Mouse (Mus musculus): ENCODE measurements around the gene Mgat3. TPM values are rescaled to one million over a fixed set of nuclear protein-coding genes. Genes with fewer than 3 reads are reported as not detected.

Mgat3 gene
- total and polyA plus RNA-seq, 2 experiments = 0.09 to 0.16 TPM

DNA sequence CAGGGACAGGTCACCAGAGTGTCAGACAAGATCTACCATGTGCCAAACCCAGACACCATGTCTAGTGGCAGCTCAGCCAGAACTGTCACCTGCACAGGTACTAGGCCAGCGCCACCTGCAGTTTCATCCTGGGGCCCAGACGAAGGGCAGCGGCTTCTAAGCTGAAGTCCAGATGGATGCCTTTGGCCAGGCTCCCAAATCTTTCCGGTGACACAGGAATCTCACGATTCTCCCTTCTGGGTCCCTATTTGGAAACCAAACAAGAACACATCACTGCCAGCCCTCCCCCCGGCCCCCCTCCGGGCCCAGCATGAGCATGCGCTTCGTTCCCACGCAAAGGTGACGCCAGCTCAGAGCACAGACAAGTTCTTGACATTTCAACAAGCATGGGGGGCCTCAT, 10.2 kb upstream of the Mgat3 start:
- H3K9ac ChIP-seq (ENCODE audit: low read depth, low read length) = no peak overlapping the region
- H3K79me2 ChIP-seq (ENCODE audit: control insufficient read depth, insufficient read depth, low read length) = no peaks in the 10 kb centered on the region
- 0 out of 2 replicates have a peak, but pooled peaks cover 3% of the 10 kb centered on the region for H3K4me1 ChIP-seq (ENCODE audit: control insufficient read depth, insufficient read depth, low read length)
- H3K4me3 ChIP-seq (ENCODE audit: insufficient read depth, low read depth, low read length) = no peak overlapping the region
- TF ChIP-seq POLR2A (IDR thresholded peaks at IDR 0.05; ENCODE audit: extremely low read depth, insufficient read depth, low read length) (no peak), CTCF (IDR thresholded peaks at IDR 0.05; ENCODE audit: low read depth, low read length) (no peak)
- no peaks in the 10 kb centered on the region; the same call in 1 of the 2 replicates for H3K36me3 ChIP-seq (ENCODE audit: control insufficient read depth, insufficient read depth, low read length)
- H3K27me3 ChIP-seq (ENCODE audit: control insufficient read depth, insufficient read depth, low read length) = no peaks in the 10 kb centered on the region
- no peak for DNase-seq (ENCODE audit: extremely low read depth, low read depth, low spot score)
- WGBS = 89% methylated on average over 11 of the region's 11 CpGs
- no peak overlapping the region for H3K27ac ChIP-seq (replicated peaks; ENCODE audit: insufficient read depth, low read depth, low read length)

DNA sequence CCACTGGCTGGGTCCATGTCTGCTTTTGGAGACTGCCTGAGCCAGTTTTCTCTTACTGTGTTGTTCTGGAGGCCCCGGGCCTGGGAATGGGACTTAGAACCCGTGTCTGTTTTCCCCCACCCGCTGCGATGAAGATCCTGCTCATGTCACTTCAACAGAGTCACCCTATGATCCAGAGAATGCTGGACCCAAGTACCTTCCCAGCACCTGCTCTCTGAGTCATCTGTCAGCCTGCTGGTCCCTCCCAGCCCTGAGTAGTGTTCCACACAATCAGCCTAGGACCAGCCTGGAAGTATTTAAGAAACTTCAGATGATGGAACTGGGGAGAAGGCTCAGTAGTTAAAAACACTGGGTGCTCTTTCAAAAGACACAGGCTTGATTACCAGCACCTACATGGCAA, 9.8 kb upstream of the Mgat3 start:
- Histone ChIP-seq H3K27ac (replicated peaks; ENCODE audit: insufficient read depth, low read depth, low read length) (no peak overlapping the region), H3K4me1 (ENCODE audit: control insufficient read depth, insufficient read depth, low read length) (0 out of 2 replicates have a peak, but pooled peaks cover 3% of the 10 kb centered on the region), H3K36me3 (ENCODE audit: control insufficient read depth, insufficient read depth, low read length) (no peaks in the 10 kb centered on the region; the same call in 1 of the 2 replicates), H3K79me2 (ENCODE audit: control insufficient read depth, insufficient read depth, low read length) (no peaks in the 10 kb centered on the region), H3K9ac (ENCODE audit: low read depth, low read length) (no peak overlapping the region), H3K27me3 (ENCODE audit: control insufficient read depth, insufficient read depth, low read length) (no peaks in the 10 kb centered on the region), H3K4me3 (ENCODE audit: insufficient read depth, low read depth, low read length) (no peak overlapping the region)
- DNase-seq (ENCODE audit: extremely low read depth, low read depth, low spot score) = no peak
- WGBS = 88% methylated on average over 4 of the region's 4 CpGs
- no peak for TF ChIP-seq CTCF (IDR thresholded peaks at IDR 0.05; ENCODE audit: low read depth, low read length)
- no peak for TF ChIP-seq POLR2A (IDR thresholded peaks at IDR 0.05; ENCODE audit: extremely low read depth, insufficient read depth, low read length)

DNA sequence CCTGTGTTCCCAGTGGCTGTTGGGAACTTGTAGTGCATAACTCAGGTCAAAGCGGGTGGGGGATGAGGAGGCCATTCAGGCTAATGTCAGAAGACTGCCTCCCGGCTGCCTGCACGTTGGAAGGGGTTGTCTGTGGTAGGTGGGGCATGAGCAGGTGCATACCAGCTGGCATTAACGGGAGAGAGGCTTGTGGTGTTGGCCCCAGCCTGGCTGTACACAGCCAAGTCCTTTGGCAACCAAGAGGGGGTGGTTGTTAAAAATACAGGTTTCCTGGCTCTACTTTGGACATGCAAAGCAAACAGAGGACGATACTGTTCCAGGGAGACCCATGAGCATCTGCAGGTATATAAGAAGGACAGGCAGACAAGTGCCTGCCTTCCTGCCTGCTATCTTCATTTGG, 8.1 kb upstream of the Mgat3 start:
- DNase-seq (ENCODE audit: extremely low read depth, low read depth, low spot score) = no peak
- Histone ChIP-seq H3K4me1 (ENCODE audit: control insufficient read depth, insufficient read depth, low read length) (no peaks in the 10 kb centered on the region), H3K36me3 (ENCODE audit: control insufficient read depth, insufficient read depth, low read length) (no peaks in the 10 kb centered on the region; the same call in 1 of the 2 replicates), H3K27ac (replicated peaks; ENCODE audit: insufficient read depth, low read depth, low read length) (no peak overlapping the region), H3K27me3 (ENCODE audit: control insufficient read depth, insufficient read depth, low read length) (no peaks in the 10 kb centered on the region), H3K4me3 (ENCODE audit: insufficient read depth, low read depth, low read length) (no peak overlapping the region), H3K9ac (ENCODE audit: low read depth, low read length) (no peak overlapping the region), H3K79me2 (ENCODE audit: control insufficient read depth, insufficient read depth, low read length) (no peaks in the 10 kb centered on the region)
- TF ChIP-seq POLR2A (IDR thresholded peaks at IDR 0.05; ENCODE audit: extremely low read depth, insufficient read depth, low read length) (no peak), CTCF (IDR thresholded peaks at IDR 0.05; ENCODE audit: low read depth, low read length) (no peak)
- 33% methylated on average over 5 of the region's 5 CpGs for WGBS

DNA sequence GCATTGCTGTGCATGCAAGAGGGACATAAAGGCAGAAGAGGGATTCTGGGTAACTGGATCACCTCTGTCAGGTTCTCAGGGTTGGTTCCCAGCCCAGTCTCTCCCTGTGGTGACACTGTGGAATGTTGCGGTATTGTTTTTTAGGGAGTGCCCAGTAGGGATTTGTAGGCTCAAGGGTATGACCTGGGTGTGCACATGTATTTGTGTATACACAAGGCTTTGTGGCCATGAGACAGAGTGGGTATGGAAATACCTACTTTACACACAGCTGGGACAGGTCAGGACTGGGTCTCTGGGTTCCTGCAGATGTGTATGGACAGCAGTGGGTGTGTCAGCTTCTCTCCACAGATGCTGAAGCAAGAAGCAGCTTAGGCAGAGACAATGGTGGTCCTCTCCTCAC, 4.0 kb upstream of the Mgat3 start:
- Histone ChIP-seq H3K4me1 (ENCODE audit: control insufficient read depth, insufficient read depth, low read length) (no peaks in the 10 kb centered on the region), H3K27me3 (ENCODE audit: control insufficient read depth, insufficient read depth, low read length) (peaks cover 8% of the 10 kb centered on the region), H3K9ac (ENCODE audit: low read depth, low read length) (no peak overlapping the region), H3K36me3 (ENCODE audit: control insufficient read depth, insufficient read depth, low read length) (no peaks in the 10 kb centered on the region), H3K79me2 (ENCODE audit: control insufficient read depth, insufficient read depth, low read length) (no peaks in the 10 kb centered on the region), H3K4me3 (ENCODE audit: insufficient read depth, low read depth, low read length) (no peak overlapping the region), H3K27ac (replicated peaks; ENCODE audit: insufficient read depth, low read depth, low read length) (no peak overlapping the region)
- no peak for TF ChIP-seq CTCF (IDR thresholded peaks at IDR 0.05; ENCODE audit: low read depth, low read length)
- no peak for TF ChIP-seq POLR2A (IDR thresholded peaks at IDR 0.05; ENCODE audit: extremely low read depth, insufficient read depth, low read length)
- WGBS = 96% methylated on average over 1 of the region's 1 CpGs
- DNase-seq (ENCODE audit: extremely low read depth, low read depth, low spot score) = no peak

DNA sequence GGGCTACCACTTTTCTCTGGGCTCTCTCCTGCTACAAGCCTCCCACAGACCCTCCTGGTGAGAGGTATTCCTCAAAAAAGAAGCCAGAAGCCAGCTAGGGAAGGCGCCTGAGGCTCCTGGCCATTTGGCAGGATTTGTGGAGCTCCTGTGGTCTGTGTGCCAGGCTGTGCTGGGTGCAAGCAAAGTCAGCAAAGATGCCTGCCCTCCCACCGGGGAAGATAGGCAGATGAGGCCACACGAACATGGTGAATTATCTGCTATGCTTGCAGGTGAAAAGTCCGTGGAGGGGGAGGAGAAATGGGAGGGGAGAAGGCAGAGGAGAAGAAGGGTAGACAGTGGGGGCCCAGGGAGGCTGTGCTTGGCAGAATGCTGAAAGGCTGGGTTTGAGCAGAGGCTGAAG, 3.2 kb upstream of the Mgat3 start:
- Histone ChIP-seq H3K4me3 (ENCODE audit: insufficient read depth, low read depth, low read length) (no peak overlapping the region), H3K4me1 (ENCODE audit: control insufficient read depth, insufficient read depth, low read length) (no peaks in the 10 kb centered on the region), H3K27me3 (ENCODE audit: control insufficient read depth, insufficient read depth, low read length) (peaks cover 8% of the 10 kb centered on the region), H3K9ac (ENCODE audit: low read depth, low read length) (no peak overlapping the region), H3K36me3 (ENCODE audit: control insufficient read depth, insufficient read depth, low read length) (no peaks in the 10 kb centered on the region), H3K79me2 (ENCODE audit: control insufficient read depth, insufficient read depth, low read length) (no peaks in the 10 kb centered on the region), H3K27ac (replicated peaks; ENCODE audit: insufficient read depth, low read depth, low read length) (no peak overlapping the region)
- DNase-seq (ENCODE audit: extremely low read depth, low read depth, low spot score) = no peak
- no peak for TF ChIP-seq CTCF (IDR thresholded peaks at IDR 0.05; ENCODE audit: low read depth, low read length)
- no peak for TF ChIP-seq POLR2A (IDR thresholded peaks at IDR 0.05; ENCODE audit: extremely low read depth, insufficient read depth, low read length)
- 56% methylated on average over 4 of the region's 4 CpGs for WGBS

DNA sequence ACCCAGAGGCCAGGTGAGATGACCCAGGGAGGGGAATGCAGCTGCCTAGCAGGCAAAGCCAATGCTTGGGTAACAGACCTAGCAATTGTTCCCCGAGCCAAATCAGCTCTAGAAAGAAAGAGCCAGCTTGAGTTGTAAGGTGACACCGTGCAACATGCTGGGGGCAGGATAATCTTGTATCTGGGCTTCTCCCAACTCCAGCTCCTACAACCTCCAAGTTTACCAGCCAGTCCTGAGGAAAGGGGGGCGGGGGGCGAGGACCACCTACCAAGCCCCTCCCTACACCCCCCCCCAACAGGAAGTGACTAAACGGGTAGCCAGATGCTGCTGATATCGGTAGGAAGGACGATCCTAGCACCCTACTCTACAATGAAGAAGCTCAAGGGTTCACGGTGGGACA, 2.2 kb upstream of the Mgat3 start:
- DNase-seq (ENCODE audit: extremely low read depth, low read depth, low spot score) = no peak
- Histone ChIP-seq H3K27me3 (ENCODE audit: control insufficient read depth, insufficient read depth, low read length) (peaks cover 8% of the 10 kb centered on the region), H3K36me3 (ENCODE audit: control insufficient read depth, insufficient read depth, low read length) (no peaks in the 10 kb centered on the region), H3K79me2 (ENCODE audit: control insufficient read depth, insufficient read depth, low read length) (no peaks in the 10 kb centered on the region), H3K27ac (replicated peaks; ENCODE audit: insufficient read depth, low read depth, low read length) (no peak overlapping the region), H3K4me1 (ENCODE audit: control insufficient read depth, insufficient read depth, low read length) (no peaks in the 10 kb centered on the region), H3K9ac (ENCODE audit: low read depth, low read length) (no peak overlapping the region), H3K4me3 (ENCODE audit: insufficient read depth, low read depth, low read length) (no peak overlapping the region)
- TF ChIP-seq CTCF (IDR thresholded peaks at IDR 0.05; ENCODE audit: low read depth, low read length) (no peak), POLR2A (IDR thresholded peaks at IDR 0.05; ENCODE audit: extremely low read depth, insufficient read depth, low read length) (no peak)
- WGBS = 43% methylated on average over 8 of the region's 8 CpGs
